Comparison of ENCODE assay signal across 17 mouse cellular contexts in genomic region chr1:91058251-91058650, GRCm38 (mm10). TPM values are rescaled to one million over a fixed set of nuclear protein-coding genes. Genes with fewer than 3 reads are reported as not detected.
DNase-seq lines count a peak whose midpoint lies in the region; ATAC-seq and TF ChIP-seq lines count a peak whose summit lies in the region.
"Had no signal": no experiment of that assay in that cellular context is flagged by ENCODE, and none has a peak within 500 bp of the region (broad histone marks: within the 10 kb centered on the region; RNA-seq: fewer than 3 reads in every experiment).

No protein-coding gene starts in this region.

- no peak for TF ChIP-seq POLR2A in CH12.LX (IDR thresholded peaks at IDR 0.05; ENCODE audit: low read depth, low read length)

- no peaks in the 10 kb centered on the region for H3K27me3 ChIP-seq in heart, embryonic 11.5 days (ENCODE audit: control insufficient read depth, insufficient read depth, low read length)
- H3K27me3 ChIP-seq in CH12.LX (replicated peaks): no peaks in the 10 kb centered on the region
- H3K27me3 ChIP-seq in liver, embryonic 16.5 days (ENCODE audit: control insufficient read depth, insufficient read depth, low read depth, low read length): peaks cover 3% of the 10 kb centered on the region; the same call in 1 of the 2 replicates
- H3K27me3 ChIP-seq in midbrain, postnatal 0 days (ENCODE audit: insufficient read depth, low read length): no peaks in the 10 kb centered on the region; the same call in 1 of the 2 replicates
- H3K27me3 ChIP-seq: kidney, embryonic 15.5 days; limb, embryonic 13.5 days had no signal

- H3K4me2 ChIP-seq in heart, embryonic 11.5 days: no peak overlapping the region
- peak overlapping the region; percentile 98 for H3K4me2 ChIP-seq in CH12.LX (ENCODE audit: insufficient read depth, low read depth, poor library complexity, severe bottlenecking)
- peak overlapping the region; percentile 59; the same call in 1 of the 2 replicates for H3K4me2 ChIP-seq in liver, embryonic 16.5 days (ENCODE audit: low read depth, low read length)
- no peak overlapping the region for H3K4me2 ChIP-seq in midbrain, postnatal 0 days (ENCODE audit: low read depth, low read length, poor library complexity, severe bottlenecking)
- H3K4me2 ChIP-seq: forebrain, embryonic 13.5 days; kidney, embryonic 15.5 days; limb, embryonic 13.5 days; midbrain, embryonic 12.5 days had no signal

- H3K4me1 ChIP-seq in heart, embryonic 11.5 days (ENCODE audit: control insufficient read depth, insufficient read depth, low read length): peaks cover 86% of the 10 kb centered on the region
- peaks cover 32 to 69% of the 10 kb centered on the region in 2 experiments for H3K4me1 ChIP-seq in CH12.LX (ENCODE audit: control insufficient read depth in 1 of 2, insufficient read depth in 2 of 2)
- peaks cover 52% of the 10 kb centered on the region for H3K4me1 ChIP-seq in liver, embryonic 16.5 days (ENCODE audit: control insufficient read depth, low read depth, low read length)
- H3K4me1 ChIP-seq in midbrain, postnatal 0 days (ENCODE audit: insufficient read depth, low read length): peaks cover 16% of the 10 kb centered on the region

- peaks cover 57% of the 10 kb centered on the region for H3K79me2 ChIP-seq in CH12.LX (replicated peaks; ENCODE audit: control insufficient read depth, extremely low read depth, insufficient read depth, poor library complexity, severe bottlenecking)

- H3K36me3 ChIP-seq in heart, embryonic 11.5 days (ENCODE audit: control insufficient read depth, insufficient read depth, low read length): no peaks in the 10 kb centered on the region
- peaks cover 0 to 22% of the 10 kb centered on the region in 2 experiments for H3K36me3 ChIP-seq in CH12.LX (replicated peaks in 1 of 2; ENCODE audit: control insufficient read depth in 1 of 2, insufficient read depth in 1 of 2, low read length in 1 of 2)
- H3K36me3 ChIP-seq in liver, embryonic 16.5 days (ENCODE audit: control insufficient read depth, insufficient read depth): no peaks in the 10 kb centered on the region
- H3K36me3 ChIP-seq in midbrain, postnatal 0 days (ENCODE audit: insufficient read depth, low read length): no peaks in the 10 kb centered on the region
- H3K36me3 ChIP-seq: kidney, embryonic 15.5 days; limb, embryonic 13.5 days; midbrain, embryonic 12.5 days had no signal

- intact Hi-C loops in heart, postnatal 36 days (cut with DNase I): no loop called here

- TF ChIP-seq EP300 in CH12.LX (IDR thresholded peaks at IDR 0.05; ENCODE audit: low read length): no peak

- no peak for ATAC-seq in heart, embryonic 11.5 days (replicated peaks; ENCODE audit: insufficient number of reproducible peaks, low FRiP score, low TSS enrichment)
- no peak for ATAC-seq in liver, embryonic 16.5 days (ENCODE audit: low read depth)
- ATAC-seq in cerebellum, adult (ENCODE audit: insufficient number of reproducible peaks, low FRiP score, low TSS enrichment): no peak
- no peak for ATAC-seq in midbrain, postnatal 0 days (ENCODE audit: low FRiP score)
- ATAC-seq: forebrain, embryonic 13.5 days; hindbrain, postnatal 0 days had no signal

- in situ Hi-C loops in CH12.LX (cut with MboI; ENCODE audit: low pct_ligation_motif_present, low pct_unique_long_range_greater_than_20kb, low sequenced_read_pairs): no loop called here

- H3K27ac ChIP-seq in heart, embryonic 11.5 days (ENCODE audit: low read depth, low read length): no peak overlapping the region
- H3K27ac ChIP-seq in layer of hippocampus, adult 2 months: peak overlapping the region; percentile 55; the same call in 1 of the 2 replicates
- H3K27ac ChIP-seq in CH12.LX (ENCODE audit: insufficient read depth, low read depth): peak overlapping the region; percentile 89; the same call in 1 of the 2 replicates
- H3K27ac ChIP-seq in liver, embryonic 16.5 days (ENCODE audit: low read length): peak overlapping the region; percentile 89
- H3K27ac ChIP-seq in midbrain, postnatal 0 days (ENCODE audit: low read depth, low read length): no peak overlapping the region
- H3K27ac ChIP-seq: forebrain, embryonic 13.5 days; hindbrain, postnatal 0 days; kidney, embryonic 15.5 days; limb, embryonic 13.5 days; midbrain, embryonic 12.5 days had no signal

- H3K9ac ChIP-seq in heart, embryonic 11.5 days (ENCODE audit: low read depth, low read length): peak overlapping the region; percentile 34; the same call in 1 of the 2 replicates
- H3K9ac ChIP-seq in CH12.LX (ENCODE audit: insufficient read depth, low read depth): peak overlapping the region; percentile 83
- H3K9ac ChIP-seq in liver, embryonic 16.5 days (ENCODE audit: low read depth, low read length): no peak overlapping the region
- H3K9ac ChIP-seq in midbrain, postnatal 0 days (replicated peaks; ENCODE audit: low read length, poor library complexity, severe bottlenecking): no peak overlapping the region
- H3K9ac ChIP-seq: forebrain, embryonic 13.5 days; kidney, embryonic 15.5 days; limb, embryonic 13.5 days; midbrain, embryonic 12.5 days had no signal

- no peak for TF ChIP-seq RAD21 in CH12.LX (IDR thresholded peaks at IDR 0.05; ENCODE audit: low read depth, low read length)

- H3K9me3 ChIP-seq in heart, embryonic 11.5 days (replicated peaks; ENCODE audit: control insufficient read depth, low read length): no peaks in the 10 kb centered on the region
- no peaks in the 10 kb centered on the region for H3K9me3 ChIP-seq in CH12.LX (replicated peaks; ENCODE audit: low read length)
- no peaks in the 10 kb centered on the region for H3K9me3 ChIP-seq in liver, embryonic 16.5 days (replicated peaks; ENCODE audit: control insufficient read depth, low read length)
- H3K9me3 ChIP-seq in midbrain, postnatal 0 days (ENCODE audit: low read length): no peaks in the 10 kb centered on the region
- H3K9me3 ChIP-seq: forebrain, embryonic 13.5 days; kidney, embryonic 15.5 days; limb, embryonic 13.5 days; midbrain, embryonic 12.5 days had no signal

- WGBS in heart, embryonic 11.5 days (ENCODE audit: insufficient replicate concordance): 56% methylated on average over 6 of the region's 6 CpGs
- 57% methylated on average over 6 of the region's 6 CpGs for WGBS in liver, embryonic 16.5 days (ENCODE audit: insufficient replicate concordance)
- WGBS in midbrain, postnatal 0 days: 74% methylated on average over 6 of the region's 6 CpGs

- dilution Hi-C loops in CH12.LX (cut with MboI; ENCODE audit: extremely low pct_ligation_motif_present, extremely low pct_unique_long_range_greater_than_20kb, low sequenced_read_pairs): no loop called here

- no peak overlapping the region for H3K4me3 ChIP-seq in heart, embryonic 11.5 days (ENCODE audit: low read depth, low read length)
- H3K4me3 ChIP-seq in layer of hippocampus, adult 2 months: no peak overlapping the region
- H3K4me3 ChIP-seq in CH12.LX (replicated peaks in 1 of 3; ENCODE audit: low read depth in 2 of 3, low read length in 2 of 3, poor library complexity in 1 of 3): no peak overlapping the region
- no peak overlapping the region for H3K4me3 ChIP-seq in liver, embryonic 16.5 days (ENCODE audit: low read depth, low read length)
- no peak overlapping the region for H3K4me3 ChIP-seq in midbrain, postnatal 0 days (ENCODE audit: low read depth, low read length)
- H3K4me3 ChIP-seq: forebrain, embryonic 13.5 days; kidney, embryonic 15.5 days; limb, embryonic 13.5 days; midbrain, embryonic 12.5 days had no signal

- DNase-seq in heart, postnatal 36 days: no peak
- DNase-seq in layer of hippocampus, adult 2 months (ENCODE audit: low spot score in 2 of 2): no peak
- DNase-seq in layer of hippocampus, postnatal 10 days (ENCODE audit: low spot score in 2 of 2): no peak
- no peak for DNase-seq in CH12.LX (ENCODE audit: extremely low read depth)
- no peak for DNase-seq in midbrain, postnatal 0 days (ENCODE audit: low spot score)
- DNase-seq: adrenal gland, adult 2 months; cerebellum, adult 9-10 months; lung, postnatal 14 days; right cerebral cortex, adult 18-20 months had no signal

- no peak for TF ChIP-seq CTCF in layer of hippocampus, adult 2 months (conservative IDR thresholded peaks at IDR 0.05)
- TF ChIP-seq CTCF in CH12.LX (conservative IDR thresholded peaks at IDR 0.05 in 1 of 2, IDR thresholded peaks at IDR 0.05 in 1 of 2; ENCODE audit: low read depth in 2 of 2, low read length in 2 of 2): no peak
- TF ChIP-seq CTCF in midbrain, postnatal 0 days (IDR thresholded peaks at IDR 0.05): no peak

TF ChIP-seq in CH12.LX, 34 proteins besides CTCF, POLR2A, EP300 and RAD21:
- no peak for TF ChIP-seq MAX (IDR thresholded peaks at IDR 0.05; ENCODE audit: low read length)
- TF ChIP-seq ZC3H11A (IDR thresholded peaks at IDR 0.05; ENCODE audit: low read depth, low read length): no peak
- no peak for TF ChIP-seq ZKSCAN1 (IDR thresholded peaks at IDR 0.05; ENCODE audit: borderline replicate concordance, low read depth, low read length)
- TF ChIP-seq TCF12 (IDR thresholded peaks at IDR 0.05; ENCODE audit: low read depth, low read length): no peak
- TF ChIP-seq ETS1 (conservative IDR thresholded peaks at IDR 0.05; ENCODE audit: low read depth, low read length): no peak

RNA-seq across cellular contexts. Expression of gene Lrrfip1, which starts 59.7 kb away (rescaled TPM):
- polyA plus RNA-seq in heart, embryonic 11.5 days (2014; fragmentation: Nextera tagmentation; extraction: Ambion mirVana): 115 and 138 TPM in 2 replicates
- total RNA-seq in heart, postnatal 36 days (2021): 10 to 100 TPM; 69.1 to 80.9 TPM
- total RNA-seq in layer of hippocampus, adult 2 months (2021): 10 to 100 TPM; 77.6 to 82.3 TPM
- 10 to 100 TPM; 73.9 to 88.3 TPM for total RNA-seq in layer of hippocampus, postnatal 10 days (2021)
- total RNA-seq in CH12.LX (2012; rRNA removed) (19.1 and 22.8 TPM in 2 replicates), CH12.LX (2014; rRNA removed) (16.9 and 17.2 TPM in 2 replicates)
- polyA plus RNA-seq in CH12.LX (2012; ENCODE audit: insufficient read length, low read depth): 30.5 and 31.7 TPM in 2 replicates
- polyA plus RNA-seq in liver, embryonic 16.5 days (2015; fragmentation: Nextera tagmentation; extraction: Ambion mirVana): 16.1 and 20.5 TPM in 2 replicates
- 26.7 and 34.2 TPM in 2 replicates for total RNA-seq in midbrain, postnatal 0 days (2014; rRNA removed)
- polyA plus RNA-seq in midbrain, postnatal 0 days (2015; fragmentation: Nextera tagmentation; extraction: Ambion mirVana): 41.4 and 48.9 TPM in 2 replicates

Comparison
In these comparisons a context has a peak if more than half of its experiments do, and no peak if none do; other contexts are left out.
1. H3K27ac ChIP-seq: peak in layer of hippocampus, adult 2 months (single experiment), CH12.LX (single experiment) and liver, embryonic 16.5 days (single experiment); none in heart, embryonic 11.5 days (single experiment) and midbrain, postnatal 0 days (single experiment).
2. H3K4me2 ChIP-seq: peak in CH12.LX (single experiment) and liver, embryonic 16.5 days (single experiment); none in heart, embryonic 11.5 days (single experiment) and midbrain, postnatal 0 days (single experiment).
3. H3K9ac ChIP-seq: peak in heart, embryonic 11.5 days (single experiment) and CH12.LX (single experiment); none in liver, embryonic 16.5 days (single experiment) and midbrain, postnatal 0 days (single experiment).